Mouse (Mus musculus): ENCODE measurements around the gene Vcl. TPM values are rescaled to one million over a fixed set of nuclear protein-coding genes. Genes with fewer than 3 reads are reported as not detected.

Gene Vcl
- total and polyA plus RNA-seq, 3 experiments, result 2.1 to 4.6 (median 4.5) TPM

DNA sequence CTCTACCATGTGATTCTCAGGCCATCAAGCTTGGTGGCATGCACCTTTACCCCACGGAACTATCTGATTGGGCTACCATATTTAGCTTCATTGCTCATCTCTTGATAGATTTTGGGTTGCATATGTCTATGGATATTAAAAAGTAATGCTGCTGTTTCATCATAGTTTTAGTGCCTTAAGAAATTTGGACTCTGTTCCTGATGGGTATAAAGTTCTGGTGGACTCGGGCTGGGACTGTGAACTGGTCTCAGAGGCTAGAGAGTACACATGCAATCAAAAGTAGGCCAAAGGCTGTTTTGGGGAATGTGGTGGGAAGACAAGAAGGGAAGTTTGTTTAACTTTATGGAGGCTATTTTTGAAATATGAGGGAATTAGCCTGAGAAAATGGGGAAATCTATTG is 16.1 kb downstream of the Vcl start:
- dilution Hi-C loops (cut with MboI; ENCODE audit: extremely low pct_ligation_motif_present, extremely low pct_unique_long_range_greater_than_20kb, low sequenced_read_pairs) (no loop called here), in situ Hi-C loops (cut with MboI; ENCODE audit: low pct_ligation_motif_present, low pct_unique_long_range_greater_than_20kb, low sequenced_read_pairs) (no loop called here)
- Histone ChIP-seq H3K4me2 (ENCODE audit: insufficient read depth, low read depth, poor library complexity, severe bottlenecking) (no peak overlapping the region), H3K79me2 (replicated peaks; ENCODE audit: control insufficient read depth, extremely low read depth, insufficient read depth, poor library complexity, severe bottlenecking) (no peaks in the 10 kb centered on the region), H3K27me3 (replicated peaks) (no peaks in the 10 kb centered on the region), H3K4me3 (replicated peaks in 1 of 3; ENCODE audit: low read depth in 2 of 3, low read length in 2 of 3, poor library complexity in 1 of 3) (no peak overlapping the region), H3K36me3 (replicated peaks in 1 of 2; ENCODE audit: control insufficient read depth in 1 of 2, insufficient read depth in 1 of 2, low read length in 1 of 2) (no peaks in the 10 kb centered on the region), H3K4me1 (ENCODE audit: control insufficient read depth in 1 of 2, insufficient read depth in 2 of 2) (no peaks in the 10 kb centered on the region), H3K27ac (ENCODE audit: insufficient read depth, low read depth) (no peak overlapping the region), H3K9me3 (replicated peaks; ENCODE audit: low read length) (no peaks in the 10 kb centered on the region), H3K9ac (ENCODE audit: insufficient read depth, low read depth) (no peak overlapping the region)
- no peak for TF ChIP-seq POLR2AphosphoS2 (IDR thresholded peaks at IDR 0.05; ENCODE audit: low read depth, low read length)
- TF ChIP-seq IRF4 (IDR thresholded peaks at IDR 0.05; ENCODE audit: low read depth, low read length), result no peak
- TF ChIP-seq MYC (IDR thresholded peaks at IDR 0.05; ENCODE audit: low read depth, low read length), result no peak
- no peak for TF ChIP-seq ZNF384 (IDR thresholded peaks at IDR 0.05; ENCODE audit: low read depth, low read length)
- no peak for TF ChIP-seq USF2 (conservative IDR thresholded peaks at IDR 0.05; ENCODE audit: low read depth, low read length)
- no peak for TF ChIP-seq MEF2A (IDR thresholded peaks at IDR 0.05; ENCODE audit: borderline replicate concordance, low read depth, low read length)
- no peak for TF ChIP-seq KAT2A (IDR thresholded peaks at IDR 0.05; ENCODE audit: insufficient replicate concordance, low read length)
- DNase-seq (ENCODE audit: extremely low read depth), result no peak

DNA sequence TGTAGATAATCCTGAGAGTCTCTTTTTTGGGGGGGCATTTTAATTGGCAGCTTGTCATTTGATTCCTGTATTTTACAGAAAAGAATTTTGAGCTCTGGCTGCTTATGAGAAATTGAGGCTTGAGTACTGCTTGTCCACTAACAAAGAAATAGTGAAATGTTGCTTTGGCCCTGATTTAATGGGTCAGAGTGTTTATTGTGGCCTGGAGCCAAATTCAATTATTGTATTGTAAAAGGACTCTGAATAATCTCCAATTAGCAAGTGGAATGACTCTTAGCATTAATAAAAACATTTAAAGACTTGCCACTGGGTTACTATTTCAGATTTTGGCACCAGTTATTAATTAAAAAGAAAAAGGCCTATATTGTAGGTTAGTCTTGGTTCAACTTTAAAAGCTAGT is 26.8 kb downstream of the Vcl start:
- no peaks in the 10 kb centered on the region for H3K4me1 ChIP-seq (ENCODE audit: control insufficient read depth in 1 of 2, insufficient read depth in 2 of 2)
- no peak overlapping the region for H3K9ac ChIP-seq (ENCODE audit: insufficient read depth, low read depth)
- H3K79me2 ChIP-seq (replicated peaks; ENCODE audit: control insufficient read depth, extremely low read depth, insufficient read depth, poor library complexity, severe bottlenecking), result no peaks in the 10 kb centered on the region
- no peaks in the 10 kb centered on the region for H3K9me3 ChIP-seq (replicated peaks; ENCODE audit: low read length)
- DNase-seq (ENCODE audit: extremely low read depth), result no peak
- H3K4me2 ChIP-seq (ENCODE audit: insufficient read depth, low read depth, poor library complexity, severe bottlenecking), result no peak overlapping the region
- H3K27me3 ChIP-seq (replicated peaks), result no peaks in the 10 kb centered on the region
- TF ChIP-seq TCF12 (IDR thresholded peaks at IDR 0.05; ENCODE audit: low read depth, low read length) (no peak), SMC3 (IDR thresholded peaks at IDR 0.05; ENCODE audit: low read depth, low read length) (no peak), RAD21 (IDR thresholded peaks at IDR 0.05; ENCODE audit: low read depth, low read length) (no peak), POLR2AphosphoS2 (IDR thresholded peaks at IDR 0.05; ENCODE audit: low read depth, low read length) (no peak), POLR2A (IDR thresholded peaks at IDR 0.05; ENCODE audit: low read depth, low read length) (no peak), GABPA (IDR thresholded peaks at IDR 0.05; ENCODE audit: insufficient replicate concordance, low read depth, low read length) (no peak), NELFE (IDR thresholded peaks at IDR 0.05; ENCODE audit: low read depth, low read length) (no peak), BHLHE40 (IDR thresholded peaks at IDR 0.05; ENCODE audit: low read depth, low read length) (no peak)
- no peak overlapping the region for H3K27ac ChIP-seq (ENCODE audit: insufficient read depth, low read depth)
- no peaks in the 10 kb centered on the region for H3K36me3 ChIP-seq (replicated peaks in 1 of 2; ENCODE audit: control insufficient read depth in 1 of 2, insufficient read depth in 1 of 2, low read length in 1 of 2)
- dilution Hi-C loops (cut with MboI; ENCODE audit: extremely low pct_ligation_motif_present, extremely low pct_unique_long_range_greater_than_20kb, low sequenced_read_pairs) (no loop called here), in situ Hi-C loops (cut with MboI; ENCODE audit: low pct_ligation_motif_present, low pct_unique_long_range_greater_than_20kb, low sequenced_read_pairs) (no loop called here)
- no peak overlapping the region for H3K4me3 ChIP-seq (replicated peaks in 1 of 3; ENCODE audit: low read depth in 2 of 3, low read length in 2 of 3, poor library complexity in 1 of 3)

DNA sequence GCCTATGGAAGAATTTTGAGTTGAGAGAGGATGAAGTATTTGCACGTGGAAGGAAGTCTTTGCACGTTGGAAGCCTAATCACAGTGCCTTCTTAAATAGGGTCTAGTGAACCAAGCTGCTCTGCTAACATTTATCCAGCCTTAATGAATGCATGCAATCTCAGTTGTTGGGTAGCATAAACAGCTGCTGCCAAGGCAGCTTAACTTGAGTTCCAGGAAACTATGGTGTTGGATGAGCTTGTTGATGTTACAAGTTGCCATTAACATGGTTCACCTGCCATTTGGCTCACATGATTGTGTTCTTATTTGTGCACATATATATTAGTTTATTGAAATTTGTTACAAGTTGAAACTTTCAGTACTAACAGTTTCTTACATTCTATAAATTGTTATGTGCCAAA is 29.8 kb downstream of the Vcl start:
- in situ Hi-C loops (cut with MboI; ENCODE audit: low pct_ligation_motif_present, low pct_unique_long_range_greater_than_20kb, low sequenced_read_pairs) (no loop called here), dilution Hi-C loops (cut with MboI; ENCODE audit: extremely low pct_ligation_motif_present, extremely low pct_unique_long_range_greater_than_20kb, low sequenced_read_pairs) (no loop called here)

More for the DNA sequence above, 29.8 kb downstream of the Vcl start:
- H3K4me3 ChIP-seq (replicated peaks in 1 of 3; ENCODE audit: low read depth in 2 of 3, low read length in 2 of 3, poor library complexity in 1 of 3), result no peak overlapping the region
- peaks cover 2 to 3% of the 10 kb centered on the region in 2 experiments; a peak in 2 of 4 replicates for H3K4me1 ChIP-seq (ENCODE audit: control insufficient read depth in 1 of 2, insufficient read depth in 2 of 2)
- no peak for DNase-seq (ENCODE audit: extremely low read depth)
- H3K4me2 ChIP-seq (ENCODE audit: insufficient read depth, low read depth, poor library complexity, severe bottlenecking), result no peak overlapping the region
- H3K27ac ChIP-seq (ENCODE audit: insufficient read depth, low read depth), result no peak overlapping the region
- H3K79me2 ChIP-seq (replicated peaks; ENCODE audit: control insufficient read depth, extremely low read depth, insufficient read depth, poor library complexity, severe bottlenecking), result no peaks in the 10 kb centered on the region
- H3K27me3 ChIP-seq (replicated peaks), result no peaks in the 10 kb centered on the region
- no peak for TF ChIP-seq RCOR1 (conservative IDR thresholded peaks at IDR 0.05; ENCODE audit: low read depth, low read length)
- TF ChIP-seq SIN3A (IDR thresholded peaks at IDR 0.05; ENCODE audit: low read length), result no peak
- no peak for TF ChIP-seq POLR2AphosphoS2 (IDR thresholded peaks at IDR 0.05; ENCODE audit: low read depth, low read length)
- no peak overlapping the region for H3K9ac ChIP-seq (ENCODE audit: insufficient read depth, low read depth)
- no peaks in the 10 kb centered on the region for H3K36me3 ChIP-seq (replicated peaks in 1 of 2; ENCODE audit: control insufficient read depth in 1 of 2, insufficient read depth in 1 of 2, low read length in 1 of 2)
- H3K9me3 ChIP-seq (replicated peaks; ENCODE audit: low read length), result no peaks in the 10 kb centered on the region

All from CH12.LX (cell line).